Comparison of ENCODE assay signal across 8 mouse cellular contexts in the genomic region with DNA sequence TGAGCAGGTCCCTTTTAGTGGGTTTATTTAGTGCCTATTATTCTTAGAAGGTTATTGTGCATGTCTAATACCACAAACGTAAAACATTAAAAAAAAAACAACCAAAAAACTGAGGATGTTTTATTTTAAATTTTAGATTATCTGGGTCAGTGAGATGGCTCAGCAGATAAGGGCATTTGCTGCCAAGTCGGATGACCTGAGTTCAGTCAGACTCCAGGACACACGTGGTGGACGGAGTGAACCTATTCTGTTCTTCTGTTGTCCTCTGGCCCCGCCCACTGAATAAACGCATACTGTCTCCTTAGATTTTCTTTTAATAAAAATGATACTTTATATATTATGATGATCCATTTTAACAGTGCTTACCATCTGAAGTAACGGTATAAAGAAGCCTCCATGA. TPM values are rescaled to one million over a fixed set of nuclear protein-coding genes. Genes with fewer than 3 reads are reported as not detected.
A peak's percentile ranks its signal among the peaks of the same experiment; 100 is the strongest.
DNase-seq lines count a peak whose midpoint lies in the region; ATAC-seq and TF ChIP-seq lines count a peak whose summit lies in the region.

No protein-coding gene starts in this region.

- 42% methylated on average over 7 of the region's 7 CpGs for WGBS in heart, embryonic 15.5 days
- WGBS in limb, embryonic 14.5 days = 52% methylated on average over 7 of the region's 7 CpGs

- peak overlapping the region; percentile 94 for H3K4me2 ChIP-seq in heart, embryonic 15.5 days
- peak overlapping the region; percentile 83 for H3K4me2 ChIP-seq in limb, embryonic 14.5 days (replicated peaks; ENCODE audit: low read depth, low read length, severe bottlenecking)

- H3K4me1 ChIP-seq in heart, embryonic 15.5 days (replicated peaks) = peaks cover 17% of the 10 kb centered on the region
- H3K4me1 ChIP-seq in limb, embryonic 14.5 days (ENCODE audit: control insufficient read depth, insufficient read depth, low read length) = 0 out of 2 replicates have a peak, but pooled peaks cover 3% of the 10 kb centered on the region

- H3K27ac ChIP-seq in heart, embryonic 15.5 days = peak overlapping the region; percentile 91; the same call in 1 of the 2 replicates
- no peak overlapping the region for H3K27ac ChIP-seq in limb, embryonic 14.5 days (replicated peaks; ENCODE audit: low read depth, low read length)

- no peaks in the 10 kb centered on the region for H3K36me3 ChIP-seq in heart, embryonic 15.5 days
- H3K36me3 ChIP-seq in limb, embryonic 14.5 days (ENCODE audit: control insufficient read depth, insufficient read depth, low read length) = 0 out of 2 replicates have a peak, but pooled peaks cover 4% of the 10 kb centered on the region

- peak overlapping the region; percentile 77 for H3K4me3 ChIP-seq in heart, embryonic 15.5 days
- H3K4me3 ChIP-seq in limb, embryonic 14.5 days (replicated peaks; ENCODE audit: low read length) = peak overlapping the region; percentile 91

- ATAC-seq in heart, embryonic 15.5 days (replicated peaks; ENCODE audit: insufficient number of reproducible peaks, insufficient read depth, low FRiP score, low read depth) = no peak
- ATAC-seq in limb, embryonic 14.5 days (ENCODE audit: low FRiP score, low read depth) = no peak
- ATAC-seq in erythroid progenitor cell, adult 5-6 weeks (replicated peaks; ENCODE audit: low FRiP score, poor library complexity, severe bottlenecking) = no peak

- no peak for TF ChIP-seq POLR2A in limb, embryonic 14.5 days (IDR thresholded peaks at IDR 0.05; ENCODE audit: borderline replicate concordance, extremely low read depth, insufficient read depth, insufficient read length)

- H3K27me3 ChIP-seq in heart, embryonic 15.5 days = no peaks in the 10 kb centered on the region
- H3K27me3 ChIP-seq in limb, embryonic 14.5 days (ENCODE audit: control insufficient read depth, insufficient read depth, low read length) = no peaks in the 10 kb centered on the region

- H3K9ac ChIP-seq in heart, embryonic 15.5 days = 0 out of 2 replicates have a peak overlapping the region, but pooled peaks have one; percentile 67
- no peak overlapping the region for H3K9ac ChIP-seq in limb, embryonic 14.5 days (ENCODE audit: low read depth, low read length, severe bottlenecking)

- H3K9me3 ChIP-seq in heart, embryonic 15.5 days (replicated peaks) = no peaks in the 10 kb centered on the region
- H3K9me3 ChIP-seq in limb, embryonic 14.5 days (ENCODE audit: control insufficient read depth, low read length) = no peaks in the 10 kb centered on the region

- DNase-seq in cerebellum, adult 8-10 months = peak; percentile 22
- DNase-seq in cerebellum, postnatal 4 days (ENCODE audit: low spot score in 2 of 2) = no peak
- DNase-seq in ES-CJ7 (ENCODE audit: low read depth, low spot score) = peak; percentile 31
- no peak for DNase-seq in limb, embryonic 14.5 days (ENCODE audit: low spot score)
- DNase-seq in gastrocnemius, adult 8-10 months (ENCODE audit: low spot score in 2 of 2) = no peak
- DNase-seq in spleen, postnatal 14 days (ENCODE audit: low spot score in 2 of 2) = no peak

RNA-seq across cellular contexts. Expression of a gene that starts 1.2 kb away (rescaled TPM):
- 184 and 223 TPM in 2 replicates for polyA plus RNA-seq in heart, embryonic 15.5 days (2015; fragmentation: Nextera tagmentation; extraction: Ambion mirVana)
- polyA plus RNA-seq in limb, embryonic 14.5 days (2012; rRNA removed) = 49.8 and 55.6 TPM in 2 replicates
- 140 and 142 TPM in 2 replicates for polyA plus RNA-seq in limb, embryonic 14.5 days (2014; fragmentation: Nextera tagmentation; extraction: Ambion mirVana)
- 100 to 1,000 TPM in 2 of 4 experiments, 10 to 100 TPM in 2; 88.2 to 104 (median 99.2) TPM for total RNA-seq in gastrocnemius, adult 8-10 months (2022)
- 28.1 and 67.1 TPM in 2 replicates for total RNA-seq in erythroid progenitor cell, adult 5-6 weeks (2015; ENCODE audit: low replicate concordance)
- 31.3 and 66.4 TPM in 2 replicates for total RNA-seq in erythroid progenitor cell, adult 5-6 weeks (2017; ENCODE audit: low replicate concordance)

RNA-seq across cellular contexts. Expression of a gene that starts 1.3 kb away (rescaled TPM):
- 53.7 and 54.1 TPM in 2 replicates for polyA plus RNA-seq in heart, embryonic 15.5 days (2015; fragmentation: Nextera tagmentation; extraction: Ambion mirVana)
- 73.9 and 76.4 TPM in 2 replicates for polyA plus RNA-seq in limb, embryonic 14.5 days (2012; rRNA removed)
- polyA plus RNA-seq in limb, embryonic 14.5 days (2014; fragmentation: Nextera tagmentation; extraction: Ambion mirVana) = 77.7 and 86.6 TPM in 2 replicates
- total RNA-seq in gastrocnemius, adult 8-10 months (2022) = 10 to 100 TPM; 27.9 to 33.0 (median 30.6) TPM
- 9.7 and 18.4 TPM in 2 replicates for total RNA-seq in erythroid progenitor cell, adult 5-6 weeks (2015; ENCODE audit: low replicate concordance)
- 34.5 and 53.3 TPM in 2 replicates for total RNA-seq in erythroid progenitor cell, adult 5-6 weeks (2017; ENCODE audit: low replicate concordance)

Comparison
In these comparisons a context has a peak if more than half of its experiments do, and no peak if none do; other contexts are left out.
1. DNase-seq: peak in cerebellum, adult 8-10 months (single experiment) and ES-CJ7 (single experiment); none in cerebellum, postnatal 4 days (0 of 2), limb, embryonic 14.5 days (single experiment), gastrocnemius, adult 8-10 months (0 of 2) and spleen, postnatal 14 days (0 of 2).